ENCODE assay signal across 8 mouse cellular contexts in the genomic region with DNA sequence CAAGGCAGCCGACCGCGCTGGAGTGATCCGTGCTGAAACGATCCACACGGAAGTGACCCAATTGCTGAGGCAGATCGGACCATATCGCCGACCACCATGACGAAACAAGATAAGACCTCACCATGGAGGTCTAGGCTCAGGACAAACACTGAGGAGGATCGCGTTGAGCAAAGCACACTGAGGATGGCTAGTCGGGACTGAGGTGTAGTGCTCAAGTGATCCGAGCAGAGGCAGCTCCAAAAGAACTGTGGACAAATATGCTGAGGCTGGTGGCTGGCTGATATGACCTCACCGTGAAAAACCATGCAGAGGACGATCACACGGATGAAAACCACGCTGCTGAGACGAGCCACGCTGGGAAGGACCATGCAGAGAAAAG.
DNase-seq lines count a peak whose midpoint lies in the region; ATAC-seq and TF ChIP-seq lines count a peak whose summit lies in the region.

No protein-coding gene starts in this region.

- H3K36me3 ChIP-seq in forebrain, embryonic 11.5 days (ENCODE audit: control insufficient read depth, insufficient read depth, low read length) = no peaks in the 10 kb centered on the region
- H3K36me3 ChIP-seq in limb, embryonic 13.5 days = no peaks in the 10 kb centered on the region
- H3K36me3 ChIP-seq in neural tube, embryonic 14.5 days (ENCODE audit: control insufficient read depth, insufficient read depth, low read length) = no peaks in the 10 kb centered on the region

- no peak for TF ChIP-seq CTCF in layer of hippocampus, adult 2 months (conservative IDR thresholded peaks at IDR 0.05)
- no peak for TF ChIP-seq CTCF in bone marrow, adult 2 months (IDR thresholded peaks at IDR 0.05; ENCODE audit: control insufficient read depth, insufficient read depth, low read length)

- no peak for TF ChIP-seq POLR2A in bone marrow, adult 2 months (IDR thresholded peaks at IDR 0.05; ENCODE audit: borderline replicate concordance, control insufficient read depth, low read depth, low read length)

- peak; percentile 23; the same call in 1 of the 2 replicates for ATAC-seq in forebrain, embryonic 11.5 days (replicated peaks; ENCODE audit: low FRiP score)
- no peak; the same call in 1 of the 2 replicates for ATAC-seq in limb, embryonic 13.5 days (ENCODE audit: low FRiP score, low read depth)
- ATAC-seq in neural tube, embryonic 14.5 days (ENCODE audit: low read depth) = peak; percentile 44

- H3K4me2 ChIP-seq in forebrain, embryonic 11.5 days (ENCODE audit: low read depth, low read length, severe bottlenecking) = peak overlapping the region; percentile 55
- H3K4me2 ChIP-seq in limb, embryonic 13.5 days (replicated peaks) = peak overlapping the region; percentile 68
- peak overlapping the region; percentile 56; the same call in 1 of the 2 replicates for H3K4me2 ChIP-seq in neural tube, embryonic 14.5 days (ENCODE audit: low read depth, low read length)

- H3K27ac ChIP-seq in layer of hippocampus, adult 2 months = peak overlapping the region; percentile 83
- peak overlapping the region; percentile 0; the same call in 1 of the 2 replicates for H3K27ac ChIP-seq in bone marrow, adult 2 months (ENCODE audit: control insufficient read depth, insufficient read depth, low read depth, low read length, poor library complexity)
- no peak overlapping the region; the same call in 1 of the 2 replicates for H3K27ac ChIP-seq in forebrain, embryonic 11.5 days (ENCODE audit: low read depth, low read length)
- H3K27ac ChIP-seq in limb, embryonic 13.5 days = peak overlapping the region; percentile 85
- H3K27ac ChIP-seq in neural tube, embryonic 14.5 days (ENCODE audit: low read depth, low read length) = peak overlapping the region; percentile 70

- no peaks in the 10 kb centered on the region; the same call in 1 of the 2 replicates for H3K4me1 ChIP-seq in bone marrow, adult 2 months (ENCODE audit: control insufficient read depth, insufficient read depth, low read length)
- 0 out of 2 replicates have a peak, but pooled peaks cover 3% of the 10 kb centered on the region for H3K4me1 ChIP-seq in forebrain, embryonic 11.5 days (replicated peaks; ENCODE audit: control insufficient read depth, insufficient read depth, low read length)
- H3K4me1 ChIP-seq in limb, embryonic 13.5 days = peaks cover 35% of the 10 kb centered on the region
- peaks cover 14% of the 10 kb centered on the region; the same call in 1 of the 2 replicates for H3K4me1 ChIP-seq in neural tube, embryonic 14.5 days (ENCODE audit: control insufficient read depth, insufficient read depth, low read length)

- DNase-seq in layer of hippocampus, adult 2 months (ENCODE audit: low spot score in 2 of 2) = no peak
- no peak for DNase-seq in layer of hippocampus, adult 11-12 months (ENCODE audit: low spot score)
- DNase-seq in forebrain, embryonic 11.5 days (ENCODE audit: low spot score) = no peak
- DNase-seq in T-cell, adult 2 months (ENCODE audit: low spot score) = no peak
- DNase-seq in frontal cortex, postnatal 14 days (ENCODE audit: low spot score in 2 of 2) = no peak

- peak overlapping the region; percentile 66 for H3K9ac ChIP-seq in forebrain, embryonic 11.5 days (ENCODE audit: low read length)
- peak overlapping the region; percentile 79 for H3K9ac ChIP-seq in limb, embryonic 13.5 days
- H3K9ac ChIP-seq in neural tube, embryonic 14.5 days (replicated peaks; ENCODE audit: low read depth, low read length) = peak overlapping the region; percentile 70

- WGBS in bone marrow, adult 2 months = 46% methylated on average over 20 of the region's 20 CpGs
- WGBS in forebrain, embryonic 11.5 days = 57% methylated on average over 20 of the region's 20 CpGs
- 42% methylated on average over 20 of the region's 20 CpGs for WGBS in limb, embryonic 13.5 days
- WGBS in neural tube, embryonic 14.5 days = 40% methylated on average over 20 of the region's 20 CpGs

- peak overlapping the region; percentile 71 for H3K4me3 ChIP-seq in layer of hippocampus, adult 2 months
- peak overlapping the region; percentile 83 for H3K4me3 ChIP-seq in bone marrow, adult 2 months (replicated peaks; ENCODE audit: control insufficient read depth, low read depth, low read length)
- H3K4me3 ChIP-seq in forebrain, embryonic 11.5 days (ENCODE audit: low read depth, low read length) = peak overlapping the region; percentile 55
- H3K4me3 ChIP-seq in limb, embryonic 13.5 days = peak overlapping the region; percentile 62
- peak overlapping the region; percentile 53 for H3K4me3 ChIP-seq in neural tube, embryonic 14.5 days (ENCODE audit: low read depth, low read length)

- no peaks in the 10 kb centered on the region for H3K9me3 ChIP-seq in forebrain, embryonic 11.5 days (ENCODE audit: control insufficient read depth, low read length)
- H3K9me3 ChIP-seq in limb, embryonic 13.5 days = peaks cover 20% of the 10 kb centered on the region
- H3K9me3 ChIP-seq in neural tube, embryonic 14.5 days (ENCODE audit: control insufficient read depth, low read length) = no peaks in the 10 kb centered on the region

- no peaks in the 10 kb centered on the region for H3K27me3 ChIP-seq in forebrain, embryonic 11.5 days (ENCODE audit: control insufficient read depth, insufficient read depth, low read length)
- H3K27me3 ChIP-seq in limb, embryonic 13.5 days = no peaks in the 10 kb centered on the region
- H3K27me3 ChIP-seq in neural tube, embryonic 14.5 days (ENCODE audit: control insufficient read depth, insufficient read depth, low read length) = no peaks in the 10 kb centered on the region
